Mouse (Mus musculus): ENCODE results near the gene Tnfsf15. TPM values are rescaled to one million over a fixed set of nuclear protein-coding genes. Genes with fewer than 3 reads are reported as not detected.

Tnfsf15 gene
- total RNA-seq (2021): 0.12 TPM in 1 of 2 replicates, not detected in the other
- long read RNA-seq, partial matches to known transcripts: 0 of 1 reads
- long read RNA-seq, other reads (novel, unspliced or antisense): 0 of 1 reads

DNA sequence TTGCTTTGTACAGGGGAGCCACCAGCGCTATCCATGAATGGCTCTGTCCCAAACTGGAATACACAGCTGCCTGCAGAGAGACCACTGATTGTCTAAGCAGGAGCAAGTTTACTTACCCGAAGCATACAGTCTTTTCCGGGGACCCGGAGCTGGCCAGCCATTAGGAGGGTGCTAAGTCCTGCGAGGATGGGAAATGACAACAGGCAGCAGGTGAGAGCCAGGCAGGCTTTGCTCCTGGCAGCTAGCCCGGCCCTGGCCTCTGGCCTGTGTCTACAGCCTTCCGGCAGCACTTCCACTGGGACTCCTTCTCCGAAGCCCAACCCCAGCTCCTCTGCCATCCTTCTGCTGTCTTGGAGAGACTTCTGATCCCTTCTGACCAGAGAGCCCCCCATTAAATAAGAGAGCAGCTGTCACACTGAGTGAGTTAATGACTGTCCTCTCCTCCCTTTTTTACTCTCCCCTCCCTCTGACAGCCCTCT is at the start of gene Tnfsf15:
Tnfsf15 (minus strand) TSS at position 421 of the 479 bp plus-strand sequence.
- peak; percentile 40 for DNase-seq

DNA sequence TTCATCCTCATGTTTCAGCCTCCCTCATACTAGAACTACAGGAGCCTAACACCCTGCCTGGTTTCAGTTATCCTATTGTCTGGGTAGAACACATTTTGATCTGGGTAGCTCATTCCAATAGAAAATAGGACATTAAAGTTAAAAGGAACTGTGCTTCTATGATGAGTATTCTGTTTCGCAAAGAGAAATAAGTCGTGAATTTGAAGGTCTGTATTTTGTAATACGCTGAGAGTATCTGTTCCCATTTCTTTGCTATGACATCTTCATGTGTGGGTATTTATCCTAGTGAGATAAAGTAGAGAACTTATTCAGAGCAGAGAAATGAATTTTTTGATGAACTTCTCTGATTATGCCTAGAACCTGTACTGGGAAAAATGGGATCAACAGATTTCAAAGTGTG is 47.4 kb upstream of the Tnfsf15 start:
- no peak for DNase-seq

DNA sequence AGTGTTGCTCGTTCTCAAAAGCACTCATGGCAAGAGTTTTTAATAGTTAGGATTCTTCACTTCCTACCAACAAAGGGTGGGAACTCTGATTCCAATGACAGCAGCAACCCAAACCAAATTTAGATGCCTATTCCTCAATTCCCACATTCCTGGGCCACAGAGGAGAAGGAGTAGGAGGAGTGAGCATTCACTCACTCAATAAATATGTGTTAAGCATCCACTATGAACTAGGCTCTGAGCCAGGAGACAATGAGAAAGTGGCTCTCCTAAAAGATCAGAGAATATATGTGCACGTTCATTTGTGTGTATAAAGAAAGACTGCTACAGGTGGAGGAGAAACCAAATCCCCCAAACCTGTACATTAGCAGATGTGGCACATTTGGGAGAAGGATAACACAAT is 40.6 kb upstream of the Tnfsf15 start:
- DNase-seq: no peak

- no peak for DNase-seq
These were observed 38.9 kb upstream of the Tnfsf15 start for GRCm38 (mm10) chr4:63783826-63784225.

DNA sequence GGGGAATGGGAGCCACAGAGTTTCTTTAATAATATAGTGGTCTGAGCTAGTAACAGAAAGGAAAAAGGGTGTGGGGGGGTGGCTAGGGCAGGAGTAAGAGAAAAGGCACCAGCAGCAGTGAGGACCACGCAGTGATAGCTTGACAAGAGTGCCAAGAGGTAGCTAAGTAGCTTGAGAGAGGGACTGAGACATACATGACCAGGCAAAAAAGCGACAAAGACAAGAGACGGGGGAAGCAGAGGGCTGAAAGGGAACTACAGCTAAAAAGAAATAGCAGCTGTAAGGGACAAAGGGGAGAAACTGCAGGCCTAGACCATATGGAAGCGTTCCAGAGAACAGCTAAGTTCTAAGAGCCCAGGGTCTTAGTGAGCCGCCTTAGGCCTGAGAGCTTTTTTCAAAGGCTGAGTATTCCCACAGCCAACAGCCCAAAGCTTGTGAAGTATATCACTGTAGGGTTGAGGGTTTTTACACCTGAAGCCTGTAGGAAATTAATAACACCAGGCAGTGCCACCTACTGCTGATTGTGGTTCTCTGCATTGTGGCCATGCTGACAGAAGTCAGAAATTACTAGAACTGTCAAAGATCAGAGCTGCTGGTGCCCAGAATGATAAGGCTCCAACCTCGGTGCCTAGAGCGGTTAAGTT is 38.2 kb upstream of the Tnfsf15 start:
- DNase-seq: no peak

- DNase-seq: no peak
These were observed 32.3 kb upstream of the Tnfsf15 start for GRCm38 (mm10) chr4:63777223-63777622.

- no peak for DNase-seq
These were observed 28.6 kb upstream of the Tnfsf15 start for GRCm38 (mm10) chr4:63773306-63774090.

DNA sequence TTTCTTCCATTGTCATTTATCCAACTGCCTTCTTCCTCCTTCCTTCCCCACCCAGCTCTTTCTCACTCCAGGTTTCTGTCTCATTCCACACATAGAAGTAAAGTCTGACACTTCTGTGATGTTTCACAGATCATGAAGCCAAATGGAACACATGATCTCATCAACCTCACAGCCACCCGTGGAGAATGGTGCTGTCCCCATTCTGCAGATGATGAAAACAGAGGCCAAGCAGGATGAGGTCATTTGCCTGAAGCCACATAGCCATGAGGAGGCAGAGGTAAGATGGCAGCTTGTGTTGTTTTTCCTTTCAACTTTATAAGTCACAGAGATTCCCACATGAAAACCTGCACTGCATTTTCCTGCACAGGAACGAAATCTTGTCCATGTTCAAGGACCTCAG is 27.6 kb upstream of the Tnfsf15 start:
- DNase-seq: no peak

- DNase-seq: no peak
These were observed 26.4 kb upstream of the Tnfsf15 start for GRCm38 (mm10) chr4:63771291-63771690.

DNA sequence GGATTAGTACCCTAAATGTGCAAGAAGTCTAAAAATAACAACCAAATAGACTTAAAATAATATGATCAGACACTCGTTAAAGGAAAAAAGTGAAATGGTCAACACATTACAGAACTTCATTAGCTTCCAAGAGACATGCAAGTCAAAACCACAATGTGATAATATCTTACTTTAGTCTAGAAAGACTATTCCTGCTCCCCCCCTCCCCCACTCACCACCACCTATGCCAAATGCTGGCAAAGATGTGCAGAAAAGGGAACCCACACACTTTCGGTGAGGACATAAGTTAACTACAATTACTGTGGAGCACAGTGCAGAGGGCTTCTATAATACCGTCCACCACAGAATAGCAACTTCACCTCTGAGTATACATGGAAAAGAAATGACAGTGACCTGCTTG is 24.2 kb upstream of the Tnfsf15 start:
- DNase-seq: no peak

GRCm38 (mm10) chr4:63765050-63765449 is 20.1 kb upstream of the Tnfsf15 start:
- no peak for DNase-seq

GRCm38 (mm10) chr4:63759931-63760330 is 15.0 kb upstream of the Tnfsf15 start:
- DNase-seq: no peak

DNA sequence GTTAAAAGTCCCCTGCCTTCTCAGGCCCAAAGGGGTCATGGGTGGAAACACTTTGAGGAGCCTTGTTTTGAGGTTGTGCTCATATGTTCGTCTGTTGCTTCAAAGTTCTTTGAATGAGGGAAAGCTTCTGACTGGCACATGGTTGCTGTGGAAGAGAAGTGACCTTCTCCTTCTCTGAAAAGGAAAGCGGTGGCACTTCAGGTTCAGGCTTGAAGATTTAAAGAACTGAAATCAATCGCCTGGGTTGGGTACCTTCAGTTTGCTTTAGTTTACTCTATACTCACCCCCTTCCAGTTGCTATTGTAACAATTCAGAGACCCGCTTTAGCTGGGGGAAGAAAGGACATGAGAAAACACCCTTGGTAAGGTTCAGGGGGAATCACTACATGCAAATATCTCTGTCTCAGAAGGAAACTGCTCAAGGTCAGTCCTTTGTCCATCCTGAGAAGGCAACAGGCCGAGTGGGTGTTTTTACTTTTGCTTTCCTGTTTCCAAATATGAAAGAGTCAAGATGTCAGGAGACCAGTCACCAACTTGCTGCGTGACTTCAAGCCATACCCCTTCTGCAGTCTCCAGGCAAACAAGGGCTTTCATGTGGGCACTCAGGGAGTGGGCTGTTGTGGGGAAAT is 12.7 kb upstream of the Tnfsf15 start:
- no peak for DNase-seq

- no peak for DNase-seq
These were observed 11.2 kb upstream of the Tnfsf15 start for GRCm38 (mm10) chr4:63756072-63756471.

DNA sequence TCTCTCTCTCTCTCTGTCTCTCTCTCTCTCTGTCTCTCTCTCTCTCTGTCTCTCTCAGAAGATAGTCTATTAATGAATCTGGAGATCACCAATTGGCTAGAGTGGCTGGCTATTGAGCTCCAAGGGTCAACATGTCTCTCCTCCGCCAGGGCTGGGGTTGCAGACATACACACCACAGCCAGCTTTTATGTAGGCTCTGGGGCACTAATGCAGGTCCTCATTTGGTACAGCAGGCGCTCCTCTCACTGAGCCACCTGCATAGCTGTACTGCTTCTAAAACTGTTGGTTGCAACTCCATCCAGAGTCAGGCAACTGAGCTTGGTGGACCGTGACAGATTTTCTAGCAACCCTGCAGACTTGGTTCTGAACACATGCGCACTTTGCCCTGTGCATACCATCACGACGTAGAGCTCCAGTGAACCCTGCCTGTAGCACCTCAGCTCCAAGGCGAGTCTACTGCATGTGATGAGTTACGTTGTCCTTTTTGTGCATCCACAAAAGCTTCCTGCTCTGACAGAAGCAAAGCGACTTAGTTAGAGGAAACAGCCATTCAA is 9.6 kb upstream of the Tnfsf15 start:
- DNase-seq: no peak

GRCm38 (mm10) chr4:63753855-63754254 is 8.9 kb upstream of the Tnfsf15 start:
- DNase-seq: no peak

DNA sequence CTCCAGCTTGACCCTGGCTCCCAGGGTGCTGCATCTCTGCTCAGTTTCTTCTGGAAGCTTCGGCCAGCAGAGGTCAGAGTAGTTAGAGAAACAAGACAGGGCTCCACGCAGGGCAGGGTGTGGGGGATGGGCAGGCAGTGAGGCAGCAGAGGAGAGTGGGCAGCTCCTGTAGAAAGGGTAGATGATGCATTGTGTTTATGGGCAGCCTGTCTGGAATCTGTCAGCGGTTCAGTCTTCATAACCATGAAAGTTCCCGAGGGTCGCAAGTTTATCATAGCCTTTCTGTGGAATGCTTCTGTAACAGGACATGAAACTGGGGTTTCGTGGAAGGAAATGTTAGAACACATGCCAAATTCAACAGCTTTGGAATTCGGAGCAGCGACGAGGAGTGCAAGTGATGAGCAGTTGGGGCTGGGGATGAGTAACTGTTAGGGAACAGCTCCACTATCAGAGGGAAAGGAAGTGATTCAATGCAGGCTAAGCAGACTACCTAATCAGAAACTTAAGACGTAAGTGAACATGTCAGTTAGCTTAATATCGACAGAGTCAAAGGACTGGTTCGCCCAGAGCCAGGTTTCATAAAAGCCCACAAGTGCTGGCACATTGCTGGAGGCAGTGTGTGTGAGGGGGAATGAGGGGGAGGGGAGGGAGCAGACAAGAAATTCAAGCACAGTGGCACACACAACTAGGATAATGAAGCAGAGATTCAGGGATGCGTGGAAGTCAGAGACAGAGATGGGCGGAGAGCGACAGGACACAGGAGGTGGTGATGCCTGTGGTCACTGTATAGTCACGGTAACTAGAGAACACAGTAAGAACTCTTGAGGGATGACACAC is 8.0 kb upstream of the Tnfsf15 start:
- peak; percentile 56 for DNase-seq

DNA sequence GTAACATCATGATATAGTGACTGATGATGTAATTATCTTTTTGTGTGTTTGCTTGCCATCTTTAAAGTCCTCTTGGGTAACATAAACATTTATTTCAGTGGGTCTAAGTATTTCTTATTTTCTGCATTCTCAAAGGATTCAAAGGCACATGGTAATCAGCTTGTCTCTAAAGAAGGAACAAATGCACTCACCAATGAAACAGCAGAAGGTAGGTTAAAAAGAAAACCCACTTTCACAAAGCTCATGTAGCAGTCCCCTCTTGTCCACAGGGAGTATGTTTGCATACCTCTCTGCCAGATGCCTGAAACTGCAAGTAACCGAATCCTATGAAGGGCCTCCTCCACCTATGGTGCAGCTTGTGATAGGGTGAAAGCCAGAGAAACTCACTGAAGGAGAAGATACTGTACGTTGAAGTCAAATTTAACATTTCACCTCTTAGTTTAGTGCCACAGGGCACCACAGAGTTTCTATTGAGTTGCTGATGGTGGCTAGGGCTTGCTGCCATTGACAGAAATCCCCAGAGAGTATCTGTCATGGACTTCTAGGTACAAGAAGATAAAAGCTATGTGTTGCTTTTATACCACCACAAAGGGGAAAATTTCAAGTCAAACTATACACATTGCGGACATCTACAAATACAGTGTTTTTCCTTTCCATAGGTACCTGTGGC is 3.3 kb upstream of the Tnfsf15 start:
- no peak for DNase-seq

DNA sequence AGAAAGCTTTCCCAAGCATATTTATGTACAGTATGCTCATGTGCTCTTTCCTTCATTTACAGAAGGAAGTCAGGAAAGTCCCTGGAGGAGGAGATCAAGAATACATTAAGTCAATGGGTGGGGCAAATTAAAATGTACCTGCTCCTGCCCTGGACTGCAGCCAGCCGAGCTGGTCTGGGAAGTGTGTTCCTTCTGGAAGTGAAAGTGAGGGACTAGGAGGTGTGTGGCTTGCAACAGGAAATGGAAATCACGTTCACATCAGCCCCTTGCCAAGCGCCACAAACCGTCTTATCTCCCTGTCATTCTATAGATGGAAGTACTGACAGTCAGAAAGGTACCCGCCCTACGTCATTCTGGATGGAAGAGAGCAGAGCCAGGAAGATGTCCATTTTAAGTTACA is 358 bp upstream of the Tnfsf15 start:
- no peak for DNase-seq

DNA sequence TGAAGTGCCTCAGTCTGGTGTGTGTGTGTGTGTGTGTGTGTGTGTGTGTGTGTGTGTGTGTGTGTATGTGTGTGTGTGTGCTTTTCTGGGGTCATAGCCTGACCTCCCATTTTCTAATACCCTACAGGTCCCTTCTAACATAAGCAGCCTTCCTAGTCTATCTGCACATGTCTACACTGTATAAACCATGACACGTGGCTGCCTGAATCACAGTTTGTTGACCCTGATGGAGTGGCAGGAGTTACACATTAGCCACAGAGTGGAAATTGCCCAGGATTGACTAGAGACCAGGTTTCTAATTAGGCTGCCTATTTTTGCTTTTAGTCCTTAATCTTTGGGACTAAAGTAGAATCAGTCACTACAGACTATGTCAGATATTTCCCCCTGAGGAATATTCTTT is 1.3 kb downstream of the Tnfsf15 start:
- no peak for DNase-seq

DNA sequence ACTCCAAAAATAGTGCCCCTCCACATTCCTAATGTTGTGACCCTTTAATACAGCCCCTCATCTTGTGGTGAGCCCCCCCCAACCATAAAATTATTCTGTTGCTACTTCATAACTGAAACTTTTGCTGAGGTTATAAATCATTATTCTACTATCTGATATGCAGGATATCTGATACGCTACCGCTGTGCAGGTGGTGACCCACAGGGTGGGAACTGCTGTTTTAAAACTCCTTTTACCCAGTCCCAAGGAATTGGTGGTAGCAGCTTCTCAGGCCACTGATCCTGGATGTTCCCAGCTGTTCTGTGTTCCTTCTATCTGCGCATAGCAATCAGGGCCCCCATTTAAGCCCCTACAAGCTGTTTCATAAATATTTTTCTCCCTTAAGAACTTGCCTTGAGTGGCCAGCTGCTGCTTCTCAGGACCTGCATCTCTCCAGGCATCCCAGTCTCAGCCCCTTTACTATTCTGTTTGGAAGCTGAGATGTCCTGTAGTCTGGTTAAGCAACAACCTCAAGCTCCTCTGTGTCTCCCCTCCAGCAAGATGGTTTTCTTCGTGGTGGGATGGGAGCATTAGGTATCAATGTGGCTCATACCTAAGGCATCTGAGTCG is 2.0 kb downstream of the Tnfsf15 start:
- no peak for DNase-seq
